Mouse (Mus musculus) adrenal gland, postnatal 14 days (tissue): Measurements from ENCODE around the gene Spast. TPM values are rescaled to one million over a fixed set of nuclear protein-coding genes. Genes with fewer than 3 reads are reported as not detected.

Experiments used
- DNase-seq: peaks from one replicate; pipeline ENCODE4 v3.0.0; 2021; ENCODE audit warnings: mixed read lengths
- total RNA-seq: library from RNA; stranded (reverse); gene quantifications from 2 replicates; pipeline ENCODE4 v1.2.3, GENCODE M21; 2021

Spast gene
- total RNA-seq, 1 experiment from 2014 or later, result 35.5 TPM

DNA sequence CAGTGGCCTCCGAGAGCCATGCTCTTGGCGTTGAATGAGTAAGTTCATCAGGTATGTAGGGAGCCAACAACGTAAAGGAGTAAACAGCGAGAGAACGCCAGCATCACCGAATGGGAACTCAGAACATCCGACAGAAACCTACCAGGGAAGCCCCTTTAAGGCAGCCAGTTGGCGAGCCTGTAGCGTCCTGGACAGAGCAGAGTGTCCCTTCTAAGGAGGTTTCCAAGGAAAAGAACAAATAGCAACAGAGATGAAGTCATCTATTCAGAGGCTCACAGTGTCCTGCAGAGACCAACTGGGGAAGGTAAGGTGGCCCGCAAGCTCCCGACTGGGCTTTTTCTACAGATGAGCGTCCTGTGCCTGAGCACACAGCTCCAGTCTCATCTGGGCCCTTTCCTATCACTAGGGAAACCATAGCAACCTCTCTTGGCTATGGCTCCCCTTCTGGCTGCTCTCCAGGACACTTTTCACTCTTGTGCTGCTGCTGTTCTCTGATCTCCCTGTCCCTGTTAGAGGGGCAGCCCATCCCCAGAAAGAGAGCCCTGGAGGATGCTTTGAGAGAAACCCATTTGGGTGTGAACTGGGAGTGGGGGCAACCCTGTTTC is 85.7 kb downstream of the Spast start:
- DNase-seq, result no peak

DNA sequence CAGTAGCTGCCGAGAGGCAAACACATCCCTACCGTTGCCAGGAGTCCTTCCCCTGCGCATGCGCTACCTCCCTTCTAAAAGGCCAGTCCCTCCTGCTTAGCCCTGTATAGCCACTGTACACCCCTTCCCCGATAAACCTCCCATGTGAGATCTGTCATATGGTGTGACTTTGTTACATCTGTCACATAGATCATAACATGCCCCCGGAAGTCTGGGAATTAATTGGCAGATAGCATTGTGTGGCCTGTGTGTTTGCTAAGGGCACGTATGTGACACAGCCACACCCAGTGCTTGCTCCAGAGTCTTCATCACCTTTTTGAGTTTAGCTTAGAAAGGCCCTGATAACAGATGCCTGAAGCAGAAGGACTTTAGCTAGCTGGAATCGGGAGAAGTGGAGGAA is 91.3 kb downstream of the Spast start:
- DNase-seq, result no peak

- peak; percentile 15 for DNase-seq
Observed at GRCm38 (mm10) chr17:74431481-74431880, 92.7 kb downstream of the Spast start.

- no peak for DNase-seq
Observed at GRCm38 (mm10) chr17:74432631-74433030, 93.8 kb downstream of the Spast start.

DNA sequence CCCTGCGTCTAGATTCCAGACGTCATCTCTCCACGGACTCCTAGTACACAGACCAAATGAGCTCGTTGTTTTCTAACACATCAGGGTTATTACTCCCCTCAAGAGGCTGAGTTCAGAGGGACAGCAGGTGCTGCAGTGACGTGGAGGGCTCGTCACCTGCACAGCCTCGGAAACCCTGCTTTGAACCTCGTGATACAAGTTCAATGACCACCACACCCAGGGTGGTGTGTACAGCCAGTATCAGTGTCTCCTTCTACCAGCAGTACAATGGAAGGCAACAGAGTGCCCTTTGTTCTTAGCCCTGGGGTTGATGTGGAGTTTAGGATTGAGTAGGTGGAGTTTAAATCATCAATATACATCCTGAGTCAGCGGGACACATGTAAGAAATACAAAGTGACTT is 99.0 kb downstream of the Spast start:
- DNase-seq, result no peak

- no peak for DNase-seq
Observed at GRCm38 (mm10) chr17:74440486-74440885, 101.7 kb downstream of the Spast start.

Other genes with a start within 250 kb of the Spast start
- 88.5 and 102 TPM in 2 replicates for gene Memo1, start 43.5 kb upstream of the Spast start, total RNA-seq
- gene Dpy30, start 15.0 kb upstream of the Spast start, total RNA-seq, result 89.7 and 95.2 TPM in 2 replicates
- gene Slc30a6, start 56.6 kb downstream of the Spast start, total RNA-seq, result 22.5 and 24.3 TPM in 2 replicates
- gene Nlrc4, start 120.2 kb downstream of the Spast start, total RNA-seq, result 0.26 and 0.86 TPM in 2 replicates
- gene Yipf4, start 150.5 kb downstream of the Spast start, total RNA-seq, result 115 and 123 TPM in 2 replicates
- gene Birc6, start 189.3 kb downstream of the Spast start, total RNA-seq, result 118 and 119 TPM in 2 replicates